Mouse (Mus musculus) G1E (cell line): ENCODE data around the gene Mdm2. TPM values are rescaled to one million over a fixed set of nuclear protein-coding genes. Genes with fewer than 3 reads are reported as not detected.

Source experiments
- ATAC-seq: 2 replicates; pipeline ENCODE4 v1.8.0; 2016; ENCODE audit warnings: mild to moderate bottlenecking; ENCODE audit not compliant: insufficient number of reproducible peaks, poor library complexity, low FRiP score, severe bottlenecking; ENCODE audit errors: extremely low read depth
- DNase-seq: peaks from one replicate; pipeline ENCODE4 v3.0.0; 2012; ENCODE audit warnings: low spot score
- H3K27me3 ChIP-seq: 2 replicates; pipeline ENCODE4 v1.6.1; 2012; ENCODE audit warnings: mild to moderate bottlenecking, low read length, inconsistent platforms; ENCODE audit not compliant: insufficient read depth
- H3K36me3 ChIP-seq: replicated peaks from 2 replicates; pipeline ENCODE3; 2012; ENCODE audit warnings: mild to moderate bottlenecking, inconsistent platforms
- H3K4me1 ChIP-seq: 2 replicates; pipeline ENCODE4 v1.6.1; 2012; ENCODE audit warnings: low read depth, low read length, inconsistent platforms, mixed read lengths; ENCODE audit not compliant: insufficient read depth
- H3K4me3 ChIP-seq: 2 replicates; pipeline ENCODE4 v1.5.1; 2012; ENCODE audit warnings: low read depth, mild to moderate bottlenecking, inconsistent platforms, low read length, moderate library complexity, mixed read lengths
- H3K9me3 ChIP-seq: replicated peaks from 2 replicates; pipeline ENCODE4 v1.6.1; 2012; ENCODE audit warnings: inconsistent platforms
- CTCF ChIP-seq: IDR thresholded peaks from 2 replicates; pipeline ENCODE4 v1.5.1; 2012; ENCODE audit warnings: low read depth, low read length, inconsistent platforms, mixed read lengths
- GATA1 ChIP-seq: IDR thresholded peaks from 2 replicates; pipeline ENCODE4 v1.6.1; 2012; ENCODE audit warnings: borderline replicate concordance, low read length, inconsistent platforms, mixed read lengths
- GATA2 ChIP-seq: IDR thresholded peaks from 2 replicates; pipeline ENCODE4 v1.6.1; 2012; ENCODE audit warnings: low read depth, low read length, inconsistent platforms, borderline replicate concordance
- POLR2AphosphoS5 ChIP-seq: IDR thresholded peaks from 2 replicates; pipeline ENCODE4 v1.6.1; 2012; ENCODE audit warnings: low read depth, low read length, inconsistent platforms; ENCODE audit not compliant: insufficient replicate concordance
- TAL1 ChIP-seq: conservative IDR thresholded peaks from 2 replicates; pipeline ENCODE4 v1.6.1; 2012; ENCODE audit warnings: low read depth, low read length, inconsistent platforms, mixed read lengths
- polyA plus RNA-seq: library from polyadenylated mRNA; stranded (reverse); fragments of >175 nt; gene quantifications from 2 replicates; pipeline ENCODE4 v1.2.3, GENCODE M21; 2012
- total RNA-seq, 2 experiments: library from RNA; stranded (forward) in 1 of 2; stranded (reverse) in 1 of 2; fragments of 200-1000 nt in 1 of 2; fragments of >200 nt in 1 of 2; fragmentation: Nextera tagmentation in 1 of 2; gene quantifications; 2 replicates each; pipeline ENCODE4 v1.2.3; 2014 to 2017

The Mdm2 gene
- total and polyA plus RNA-seq, 3 experiments, result 41.3 to 153 (median 97.1) TPM

DNA sequence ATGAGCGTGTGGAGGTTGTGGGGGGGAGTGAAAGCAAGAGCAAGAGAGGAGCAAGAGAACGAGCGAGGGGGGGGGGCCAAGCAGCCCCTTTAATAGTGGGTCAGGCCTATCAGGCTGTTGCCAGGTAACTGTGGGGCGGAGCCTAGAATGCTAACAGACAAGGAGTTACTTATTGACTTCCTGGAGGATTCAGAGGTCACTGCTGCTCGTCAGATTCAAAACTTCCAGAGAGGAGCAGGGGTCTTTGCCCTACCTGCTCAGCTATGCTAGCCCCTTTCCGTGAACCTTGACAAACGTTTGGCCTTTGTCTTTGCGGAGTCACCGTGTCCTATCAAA lies 46.7 kb downstream of the Mdm2 start:
- no peaks in the 10 kb centered on the region for H3K9me3 ChIP-seq
- H3K4me3 ChIP-seq, result no peak overlapping the region
- DNase-seq, result no peak
- TF ChIP-seq TAL1, result no peak
- no peak for TF ChIP-seq CTCF
- TF ChIP-seq GATA1, result no peak
- TF ChIP-seq GATA2, result no peak
- TF ChIP-seq POLR2AphosphoS5, result no peak
- ATAC-seq, result no peak
- no peaks in the 10 kb centered on the region for H3K36me3 ChIP-seq
- peaks cover 5% of the 10 kb centered on the region; the same call in 1 of the 2 replicates for H3K27me3 ChIP-seq
- no peaks in the 10 kb centered on the region for H3K4me1 ChIP-seq

DNA sequence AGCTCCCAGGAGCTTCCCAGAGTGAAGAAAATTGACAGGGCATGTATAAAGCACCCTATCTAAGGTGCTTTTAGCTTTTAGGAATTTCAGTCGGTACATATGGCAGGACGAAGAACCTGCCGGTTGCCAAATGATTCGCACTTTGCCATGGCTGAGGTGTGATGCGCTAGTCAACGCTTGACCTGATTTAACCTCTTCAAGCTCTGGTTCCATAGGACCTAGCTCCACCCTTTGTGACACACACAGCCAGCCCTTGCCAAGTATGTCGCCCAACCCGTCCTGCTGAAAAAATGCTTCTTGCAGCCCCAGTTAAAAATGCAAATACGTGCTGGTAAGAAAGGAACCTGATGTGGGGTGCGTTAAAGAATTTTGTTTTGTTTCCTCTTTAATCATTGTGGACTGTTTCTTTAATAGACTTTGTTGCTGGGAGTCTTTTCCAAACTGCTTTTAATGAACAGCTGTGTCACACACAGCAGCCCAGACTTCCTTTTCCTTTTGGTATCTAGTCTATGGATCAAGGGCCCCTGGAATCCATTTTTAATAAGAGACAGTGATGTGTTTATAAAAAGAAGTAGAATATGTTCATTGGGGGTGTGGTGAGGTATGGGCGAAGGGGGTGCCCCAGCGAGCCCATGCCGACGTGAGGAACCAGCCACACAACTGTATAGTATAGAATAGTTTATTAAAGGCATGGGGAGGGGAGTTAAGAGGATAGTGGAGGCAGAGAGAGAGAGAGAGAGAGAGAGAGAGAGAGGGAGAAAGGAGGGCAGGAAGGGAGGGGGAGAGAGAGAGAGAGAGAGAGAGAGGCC lies 47.3 kb downstream of the Mdm2 start:
- Histone ChIP-seq H3K27me3 (peaks cover 5% of the 10 kb centered on the region; the same call in 1 of the 2 replicates), H3K4me3 (no peak overlapping the region), H3K9me3 (no peaks in the 10 kb centered on the region), H3K4me1 (no peaks in the 10 kb centered on the region), H3K36me3 (no peaks in the 10 kb centered on the region)
- no peak for ATAC-seq
- no peak for DNase-seq
- TF ChIP-seq GATA2 (no peak), GATA1 (no peak), CTCF (no peak), TAL1 (no peak)

DNA sequence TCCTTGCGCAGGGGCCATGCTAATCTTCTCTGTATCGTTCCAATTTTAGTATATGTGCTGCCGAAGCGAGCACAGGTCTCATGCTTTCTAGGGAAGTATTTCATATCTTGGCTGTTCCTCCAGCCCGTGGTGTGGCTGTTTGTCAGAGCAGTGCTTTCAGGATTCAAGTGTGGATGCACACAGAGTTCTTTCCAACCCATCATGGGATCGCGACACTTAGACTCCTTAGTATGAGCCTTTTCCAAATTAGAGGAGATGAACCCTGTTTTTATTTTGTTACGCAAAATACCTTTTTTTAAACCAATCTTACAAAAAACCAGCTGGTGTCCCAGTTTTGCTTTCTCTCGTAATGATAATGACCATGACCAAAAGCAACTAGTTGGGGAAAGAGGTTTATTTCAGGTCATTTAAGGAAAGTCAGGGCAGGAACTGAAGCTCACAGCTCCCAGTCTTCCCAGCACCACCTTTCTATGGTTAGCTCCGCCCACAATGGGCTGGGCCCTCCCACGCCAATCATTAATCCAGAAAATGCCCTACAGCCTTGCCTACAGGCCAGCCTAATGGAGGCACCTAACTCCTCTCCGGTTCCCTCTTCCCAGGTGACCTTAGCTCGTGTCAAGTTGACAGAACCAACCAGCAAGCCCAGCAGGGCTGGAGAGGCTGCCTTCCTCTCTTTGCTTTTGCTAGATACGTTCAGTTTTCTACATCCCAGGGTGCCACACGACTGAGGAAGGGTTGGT lies 48.1 kb downstream of the Mdm2 start:
- no peak for ATAC-seq
- Histone ChIP-seq H3K4me1 (no peaks in the 10 kb centered on the region), H3K4me3 (no peak overlapping the region), H3K36me3 (no peaks in the 10 kb centered on the region), H3K9me3 (no peaks in the 10 kb centered on the region), H3K27me3 (0 out of 2 replicates have a peak, but pooled peaks cover 2% of the 10 kb centered on the region)
- TF ChIP-seq CTCF (no peak), GATA1 (no peak), TAL1 (no peak), POLR2AphosphoS5 (no peak)
- no peak for DNase-seq

DNA sequence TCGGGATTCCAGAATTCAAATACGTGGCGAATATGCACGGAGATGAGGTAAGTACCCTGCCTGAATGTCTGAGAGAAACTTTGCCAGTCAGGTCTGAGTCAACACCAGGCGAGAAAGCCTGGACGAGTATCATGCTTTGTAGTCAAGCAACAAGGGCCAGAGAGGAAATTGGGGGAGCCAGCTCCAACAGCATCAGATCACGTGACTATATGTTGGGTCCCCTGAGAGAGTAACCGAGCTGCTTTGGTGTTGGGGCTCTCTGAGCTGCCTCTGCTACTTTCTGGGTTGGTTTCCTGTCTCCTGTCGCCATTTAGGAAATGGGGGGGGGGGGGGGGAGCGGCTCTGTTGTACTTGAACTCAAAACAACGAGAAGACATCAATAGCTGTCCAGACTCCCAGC lies 50.7 kb downstream of the Mdm2 start:
- no peak for ATAC-seq
- no peak for DNase-seq
- Histone ChIP-seq H3K4me1 (no peaks in the 10 kb centered on the region), H3K36me3 (no peaks in the 10 kb centered on the region), H3K9me3 (no peaks in the 10 kb centered on the region), H3K27me3 (no peaks in the 10 kb centered on the region), H3K4me3 (no peak overlapping the region)
- TF ChIP-seq POLR2AphosphoS5 (no peak), CTCF (no peak), GATA2 (no peak), TAL1 (no peak), GATA1 (no peak)

DNA sequence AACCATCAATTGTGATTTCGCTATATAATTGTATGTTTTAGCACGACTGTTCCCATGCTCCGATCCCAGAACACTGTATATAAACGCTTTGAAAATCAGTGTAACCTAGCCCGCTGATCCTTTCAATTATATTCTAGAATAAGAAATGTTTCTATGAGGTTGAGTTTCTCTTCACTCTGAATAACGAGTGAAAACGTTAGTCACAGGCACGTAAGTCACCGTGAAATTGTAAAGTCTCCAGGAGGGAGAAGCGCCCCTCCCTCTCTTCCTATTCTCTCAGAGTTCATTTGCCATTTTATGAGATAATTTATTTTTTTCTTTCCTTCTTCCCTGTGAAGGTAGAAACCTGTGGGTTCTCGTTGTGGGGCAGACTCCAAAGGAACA lies 51.1 kb downstream of the Mdm2 start:
- no peaks in the 10 kb centered on the region for H3K4me1 ChIP-seq
- H3K27me3 ChIP-seq, result no peaks in the 10 kb centered on the region
- DNase-seq (no peak), ATAC-seq (no peak)
- no peak overlapping the region for H3K4me3 ChIP-seq
- H3K9me3 ChIP-seq, result no peaks in the 10 kb centered on the region
- no peak for TF ChIP-seq GATA1
- TF ChIP-seq CTCF, result no peak
- TF ChIP-seq POLR2AphosphoS5, result no peak
- TF ChIP-seq TAL1, result no peak
- no peak for TF ChIP-seq GATA2
- no peaks in the 10 kb centered on the region for H3K36me3 ChIP-seq
